Mouse (Mus musculus) bone marrow, adult 2 months (tissue): ENCODE data around the gene Adamts12.

Experiments
- CTCF ChIP-seq: fragments of 200-500 bp; IDR thresholded peaks from 2 replicates; pipeline ENCODE4 v1.5.1; 2011; ENCODE audit warnings: low read length, control low read depth; ENCODE audit not compliant: control insufficient read depth, insufficient read depth
- POLR2A ChIP-seq: fragments of 200-500 bp; IDR thresholded peaks from 2 replicates; pipeline ENCODE4 v1.6.1; 2011; ENCODE audit warnings: low read depth, mild to moderate bottlenecking, control low read depth, low read length, borderline replicate concordance; ENCODE audit not compliant: control insufficient read depth

GRCm38 (mm10) chr15:11240406-11240805 lies 175.8 kb downstream of the Adamts12 start:
- TF ChIP-seq CTCF (no peak), POLR2A (no peak)
